Mouse (Mus musculus): Measurements from ENCODE around the gene Ddx47. TPM values are rescaled to one million over a fixed set of nuclear protein-coding genes. Genes with fewer than 3 reads are reported as not detected.

The Ddx47 gene
- polyA plus RNA-seq, 2 experiments, result 45.5 to 50.7 TPM

DNA sequence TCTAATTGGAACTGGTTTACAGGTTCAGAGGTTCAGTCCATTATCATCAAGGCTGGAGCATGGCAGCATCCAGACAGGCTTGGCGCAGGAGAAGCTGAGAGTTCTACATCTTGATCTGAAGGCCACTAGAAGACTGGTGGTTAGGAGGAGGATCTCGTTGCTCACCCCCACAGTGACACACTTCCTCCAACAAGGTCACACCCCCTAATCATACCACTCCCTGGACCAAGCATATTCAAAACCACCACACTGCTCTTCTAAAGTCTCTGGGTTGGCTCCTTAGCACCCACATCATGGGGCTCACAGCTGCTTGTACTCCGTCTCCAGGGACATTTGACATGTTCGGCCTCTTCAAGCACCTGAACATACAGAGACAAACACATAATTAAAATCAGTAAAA lies 9.4 kb upstream of the Ddx47 start:
- Histone ChIP-seq H3K9me3 (ENCODE audit: control insufficient read depth, low read length) (no peaks in the 10 kb centered on the region), H3K27me3 (ENCODE audit: control insufficient read depth, insufficient read depth, low read length) (no peaks in the 10 kb centered on the region), H3K27ac (no peak overlapping the region), H3K9ac (replicated peaks) (no peak overlapping the region), H3K36me3 (replicated peaks; ENCODE audit: control insufficient read depth, insufficient read depth, low read depth) (no peaks in the 10 kb centered on the region), H3K4me3 (ENCODE audit: insufficient read depth in 1 of 2, low read depth in 2 of 2, low read length in 2 of 2) (no peak overlapping the region), H3K4me1 (replicated peaks; ENCODE audit: control insufficient read depth in 2 of 2, insufficient read depth in 2 of 2, low read length in 1 of 2) (peaks cover 9 to 11% of the 10 kb centered on the region in 2 experiments), H3K4me2 (ENCODE audit: low read depth) (no peak overlapping the region)
- DNase-seq (ENCODE audit: low read depth in 3 of 3, low spot score in 3 of 3), result no peak
- no peak for TF ChIP-seq CTCF (IDR thresholded peaks at IDR 0.05; ENCODE audit: low read depth)
- TF ChIP-seq EP300 (IDR thresholded peaks at IDR 0.05; ENCODE audit: low read depth), result no peak
- WGBS (ENCODE audit: insufficient replicate concordance), result 48% methylated on average over 4 of the region's 4 CpGs
- no peak for ATAC-seq (ENCODE audit: insufficient read depth)

DNA sequence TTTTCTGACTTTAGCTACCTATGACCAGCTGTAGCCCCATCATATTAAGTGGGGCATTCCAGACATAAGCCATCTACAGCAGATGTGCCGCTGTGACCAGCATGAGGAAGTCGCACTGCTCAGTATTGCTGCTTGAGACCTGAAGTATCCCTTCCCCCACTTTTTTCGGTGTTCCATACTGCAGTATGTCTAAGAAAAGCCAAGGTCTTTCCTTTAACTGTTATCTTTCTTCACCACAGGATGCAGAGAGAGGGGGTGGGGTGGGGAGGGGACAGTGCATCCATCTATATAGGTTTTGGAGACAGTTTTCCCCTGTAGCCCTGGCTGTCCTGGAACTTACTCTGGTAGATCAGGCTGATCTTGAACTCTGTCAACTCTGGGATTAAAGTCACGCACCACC lies 5.0 kb upstream of the Ddx47 start:
- DNase-seq (ENCODE audit: low read depth in 3 of 3, low spot score in 3 of 3) (peak in 1 of 3 experiments; percentile 47), ATAC-seq (ENCODE audit: insufficient read depth) (peak; percentile 77)
- H3K4me3 ChIP-seq (ENCODE audit: insufficient read depth in 1 of 2, low read depth in 2 of 2, low read length in 2 of 2), result no peak overlapping the region
- peaks cover 28 to 41% of the 10 kb centered on the region in 2 experiments for H3K4me1 ChIP-seq (replicated peaks; ENCODE audit: control insufficient read depth in 2 of 2, insufficient read depth in 2 of 2, low read length in 1 of 2)
- H3K9me3 ChIP-seq (ENCODE audit: control insufficient read depth, low read length), result no peaks in the 10 kb centered on the region
- H3K9ac ChIP-seq (replicated peaks), result no peak overlapping the region; the same call in 1 of the 2 replicates
- H3K27ac ChIP-seq, result peak overlapping the region; percentile 47; the same call in 1 of the 2 replicates
- H3K4me2 ChIP-seq (ENCODE audit: low read depth), result peak overlapping the region; percentile 41
- H3K36me3 ChIP-seq (replicated peaks; ENCODE audit: control insufficient read depth, insufficient read depth, low read depth), result no peaks in the 10 kb centered on the region
- 17% methylated on average over 4 of the region's 4 CpGs for WGBS (ENCODE audit: insufficient replicate concordance)
- TF ChIP-seq CTCF (IDR thresholded peaks at IDR 0.05; ENCODE audit: low read depth) (no peak), EP300 (IDR thresholded peaks at IDR 0.05; ENCODE audit: low read depth) (peak; percentile 50; the same call in 1 of the 2 replicates)
- H3K27me3 ChIP-seq (ENCODE audit: control insufficient read depth, insufficient read depth, low read length), result no peaks in the 10 kb centered on the region

DNA sequence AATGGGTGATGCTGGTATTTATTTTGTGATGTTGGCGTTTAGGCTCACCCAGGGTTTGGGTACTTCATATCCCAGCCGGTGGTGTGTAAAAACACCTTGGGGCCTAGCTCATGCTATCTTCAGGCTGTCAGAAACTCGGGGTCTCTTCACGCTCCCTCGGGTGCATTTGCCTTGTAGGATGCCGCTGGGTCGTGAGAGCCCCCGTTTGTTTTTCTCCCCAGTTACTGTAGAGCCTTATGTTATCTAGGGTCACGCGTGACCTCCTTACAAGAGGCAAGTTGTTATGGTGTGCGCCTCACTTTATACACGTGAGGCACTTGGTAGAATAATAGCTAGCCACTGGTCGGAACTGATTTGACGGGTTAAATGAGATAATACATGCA lies 313 bp downstream of the Ddx47 start:
- WGBS (ENCODE audit: insufficient replicate concordance), result 1% methylated on average over 14 of the region's 14 CpGs

DNA sequence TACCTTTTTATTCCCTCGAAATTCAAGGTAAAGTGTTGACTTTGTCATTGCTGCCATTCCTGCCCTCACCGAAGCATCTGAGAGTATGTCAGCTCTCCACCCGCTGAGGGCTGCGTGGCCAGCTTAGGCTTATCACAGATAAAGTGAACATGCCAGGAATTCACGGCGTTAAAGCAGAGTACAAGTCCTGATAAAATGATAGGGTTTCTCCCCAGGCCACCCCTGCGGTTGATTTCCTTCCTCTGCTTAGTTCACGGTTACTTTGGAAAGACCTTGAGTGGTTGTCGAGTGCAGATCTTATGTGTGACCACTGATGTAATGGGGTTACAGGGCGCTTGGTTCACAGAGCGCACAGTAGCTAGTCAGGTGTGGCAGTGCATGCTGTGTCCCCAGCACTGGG lies 5.8 kb downstream of the Ddx47 start:
- no peaks in the 10 kb centered on the region for H3K27me3 ChIP-seq (ENCODE audit: control insufficient read depth, insufficient read depth, low read length)
- DNase-seq (ENCODE audit: low read depth in 3 of 3, low spot score in 3 of 3), result no peak
- peaks cover 3 to 4% of the 10 kb centered on the region in 2 experiments for H3K4me1 ChIP-seq (replicated peaks; ENCODE audit: control insufficient read depth in 2 of 2, insufficient read depth in 2 of 2, low read length in 1 of 2)
- no peaks in the 10 kb centered on the region for H3K9me3 ChIP-seq (ENCODE audit: control insufficient read depth, low read length)
- H3K9ac ChIP-seq (replicated peaks), result no peak overlapping the region
- H3K27ac ChIP-seq, result no peak overlapping the region
- no peak overlapping the region for H3K4me3 ChIP-seq (ENCODE audit: insufficient read depth in 1 of 2, low read depth in 2 of 2, low read length in 2 of 2)
- no peak overlapping the region for H3K4me2 ChIP-seq (ENCODE audit: low read depth)
- TF ChIP-seq EP300 (IDR thresholded peaks at IDR 0.05; ENCODE audit: low read depth) (no peak), CTCF (IDR thresholded peaks at IDR 0.05; ENCODE audit: low read depth) (no peak)
- peak; percentile 27; the same call in 1 of the 2 replicates for ATAC-seq (ENCODE audit: insufficient read depth)
- 35% methylated on average over 11 of the region's 11 CpGs for WGBS (ENCODE audit: insufficient replicate concordance)
- H3K36me3 ChIP-seq (replicated peaks; ENCODE audit: control insufficient read depth, insufficient read depth, low read depth), result peaks cover 82% of the 10 kb centered on the region

More for the DNA sequence above, 313 bp downstream of the Ddx47 start:
- peak overlapping the region; percentile 0 for H3K27ac ChIP-seq
- DNase-seq (ENCODE audit: low read depth in 3 of 3, low spot score in 3 of 3) (peak in 1 of 3 experiments; percentile 14), ATAC-seq (ENCODE audit: insufficient read depth) (peak; percentile 47)
- peaks cover 30% of the 10 kb centered on the region for H3K36me3 ChIP-seq (replicated peaks; ENCODE audit: control insufficient read depth, insufficient read depth, low read depth)
- H3K4me3 ChIP-seq (ENCODE audit: insufficient read depth in 1 of 2, low read depth in 2 of 2, low read length in 2 of 2), result peak overlapping the region; percentile 90 to 95
- H3K4me2 ChIP-seq (ENCODE audit: low read depth), result peak overlapping the region; percentile 89
- H3K9me3 ChIP-seq (ENCODE audit: control insufficient read depth, low read length), result no peaks in the 10 kb centered on the region
- TF ChIP-seq CTCF (IDR thresholded peaks at IDR 0.05; ENCODE audit: low read depth) (no peak), EP300 (IDR thresholded peaks at IDR 0.05; ENCODE audit: low read depth) (peak; percentile 29; the same call in 1 of the 2 replicates)
- H3K27me3 ChIP-seq (ENCODE audit: control insufficient read depth, insufficient read depth, low read length), result no peaks in the 10 kb centered on the region
- peaks cover 26 to 39% of the 10 kb centered on the region in 2 experiments for H3K4me1 ChIP-seq (replicated peaks; ENCODE audit: control insufficient read depth in 2 of 2, insufficient read depth in 2 of 2, low read length in 1 of 2)
- peak overlapping the region; percentile 91 for H3K9ac ChIP-seq (replicated peaks)

DNA sequence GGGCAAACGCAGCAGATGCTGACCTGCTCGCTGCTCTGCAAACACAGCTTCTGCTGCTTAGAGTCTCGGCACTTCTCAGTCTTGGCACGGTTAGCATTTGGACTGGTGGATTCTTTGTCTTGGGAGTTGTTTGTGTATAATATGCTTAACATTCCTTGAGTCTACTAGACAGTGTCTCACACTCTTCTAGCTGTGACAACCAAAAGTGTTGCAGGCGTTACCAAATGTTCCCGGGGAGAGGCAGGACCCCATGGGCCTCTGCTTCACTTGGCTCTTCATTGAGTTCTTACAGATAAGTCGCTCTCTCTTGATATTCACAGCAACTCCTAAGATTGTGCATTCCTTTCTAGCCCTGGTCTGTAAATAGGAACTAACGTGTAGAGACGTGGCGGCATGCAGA lies 8.2 kb downstream of the Ddx47 start:
- no peak overlapping the region for H3K4me2 ChIP-seq (ENCODE audit: low read depth)
- no peak overlapping the region for H3K4me3 ChIP-seq (ENCODE audit: insufficient read depth in 1 of 2, low read depth in 2 of 2, low read length in 2 of 2)
- no peak for DNase-seq (ENCODE audit: low read depth in 3 of 3, low spot score in 3 of 3)
- no peak overlapping the region for H3K9ac ChIP-seq (replicated peaks)
- TF ChIP-seq EP300 (IDR thresholded peaks at IDR 0.05; ENCODE audit: low read depth), result no peak
- TF ChIP-seq CTCF (IDR thresholded peaks at IDR 0.05; ENCODE audit: low read depth), result no peak
- no peaks in the 10 kb centered on the region for H3K27me3 ChIP-seq (ENCODE audit: control insufficient read depth, insufficient read depth, low read length)
- H3K4me1 ChIP-seq (replicated peaks; ENCODE audit: control insufficient read depth in 2 of 2, insufficient read depth in 2 of 2, low read length in 1 of 2), result no peaks in the 10 kb centered on the region
- no peak for ATAC-seq (ENCODE audit: insufficient read depth)
- H3K9me3 ChIP-seq (ENCODE audit: control insufficient read depth, low read length), result no peaks in the 10 kb centered on the region
- WGBS (ENCODE audit: insufficient replicate concordance), result 79% methylated on average over 10 of the region's 10 CpGs
- no peak overlapping the region for H3K27ac ChIP-seq
- H3K36me3 ChIP-seq (replicated peaks; ENCODE audit: control insufficient read depth, insufficient read depth, low read depth), result peaks cover 88% of the 10 kb centered on the region

Measured in liver, embryonic 14.5 days (tissue).